Mouse (Mus musculus) left cerebral cortex, postnatal 14 days (tissue): ENCODE measurements around the gene Snx29. TPM values are rescaled to one million over a fixed set of nuclear protein-coding genes. Genes with fewer than 3 reads are reported as not detected.
"Not testable (repeated sequence)": the region's sequence is repeated elsewhere in the genome, so short reads cannot be mapped to it uniquely, and the experiment has no call there.

Experiments used
- DNase-seq, 2 experiments: peaks; one replicate each; pipeline ENCODE4 v3.0.0; 2021 to 2022; ENCODE audit warnings: low spot score in 2 of 2, mixed read lengths in 1 of 2
- intact Hi-C: fragments of 180-260 bp; cut with DNase I; formaldehyde crosslinking; loops from one replicate; pipeline ENCODE4 v1.15.1; 2025
- total RNA-seq, 2 experiments: library from RNA; stranded (reverse); gene quantifications; 2 replicates each; pipeline ENCODE4 v1.2.3; 2021

Snx29 gene
- total RNA-seq, 2 experiments from 2014 or later: 21.5 to 29.5 TPM

DNA sequence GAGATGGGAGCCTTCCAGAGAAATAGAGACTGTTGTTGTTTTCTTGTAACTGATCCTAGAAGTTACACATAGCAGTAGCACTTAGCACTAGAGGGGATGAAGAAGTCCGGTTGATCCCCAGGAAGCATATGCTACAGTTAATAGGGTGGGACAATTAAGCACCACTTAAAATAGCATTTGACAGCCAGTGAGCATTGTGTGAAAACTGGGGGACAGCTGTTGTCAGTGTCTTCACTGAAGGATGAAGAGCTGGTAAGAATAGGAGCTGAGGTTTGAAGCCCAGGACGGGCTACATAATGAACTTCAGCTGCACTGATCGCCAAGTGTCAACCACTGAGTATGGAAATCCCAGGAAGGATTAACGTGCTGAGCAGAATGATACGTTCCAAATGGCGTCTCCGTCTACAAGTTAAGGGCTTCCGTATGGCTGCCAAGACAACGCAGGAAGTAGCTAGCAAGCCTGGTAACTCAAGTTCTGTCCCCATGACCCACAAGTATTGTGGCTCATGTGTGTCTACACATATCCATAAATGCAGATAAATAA, 184.6 kb downstream of the Snx29 start:
- no peak for DNase-seq
- intact Hi-C loops: no loop called here

DNA sequence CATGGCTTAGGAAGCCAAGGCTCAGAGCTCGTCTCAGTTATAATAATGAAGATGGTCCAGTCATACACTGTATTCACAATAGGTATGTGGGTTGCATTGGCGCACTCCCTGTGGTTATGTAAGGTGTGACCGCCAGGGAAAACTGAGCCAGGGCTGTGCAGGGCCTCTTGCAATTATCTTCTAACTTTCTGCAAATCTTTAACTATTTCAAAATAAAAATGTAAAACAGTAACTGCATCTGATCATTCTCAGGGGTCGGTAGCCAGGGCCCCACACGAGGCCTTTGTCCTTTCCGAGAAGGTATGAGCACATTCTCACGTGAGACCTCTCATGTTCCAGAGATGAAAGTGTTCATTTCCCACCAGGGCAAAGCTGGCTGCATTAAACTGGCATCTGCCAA, 185.6 kb downstream of the Snx29 start:
- no peak for DNase-seq
- intact Hi-C loops: no loop called here

DNA sequence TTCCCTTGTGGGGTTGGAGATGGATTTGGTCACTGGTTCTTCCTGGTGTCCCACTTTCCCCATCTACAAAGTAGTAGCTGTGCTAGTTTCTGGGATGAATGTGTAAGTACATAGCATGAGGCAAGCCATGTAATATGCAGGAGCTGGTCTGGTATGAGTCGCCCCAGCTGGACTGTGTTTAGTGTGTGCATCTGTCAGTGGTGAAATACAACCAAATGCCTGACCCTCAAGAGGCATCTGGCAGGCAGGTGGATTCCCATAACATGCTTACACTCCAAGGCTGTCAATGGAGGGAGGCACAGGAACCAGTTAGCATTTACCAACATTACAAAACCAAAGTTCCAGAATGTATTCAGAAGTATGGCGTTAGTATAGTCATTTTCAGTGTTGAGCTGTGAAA, 187.7 kb downstream of the Snx29 start:
- no peak for DNase-seq
- intact Hi-C loops: no loop called here

DNA sequence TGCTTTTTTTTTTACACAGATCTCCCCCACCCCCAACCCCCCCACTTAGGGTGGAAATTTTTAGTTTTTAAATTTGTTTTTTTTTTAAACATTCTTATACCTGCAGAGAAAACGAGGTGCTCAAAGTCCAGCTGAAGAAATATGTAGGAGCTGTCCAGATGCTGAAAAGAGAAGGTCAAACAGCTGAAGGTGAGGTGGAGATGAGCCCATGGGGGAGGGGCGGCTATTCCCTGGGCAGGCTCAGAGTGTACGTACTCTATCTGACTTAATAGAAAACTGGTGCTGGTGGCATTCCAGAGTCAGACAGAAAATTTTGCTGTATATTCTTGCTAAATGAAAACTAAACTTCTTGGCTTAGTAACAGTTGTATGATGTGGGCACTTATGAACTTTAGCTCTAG, 188.1 kb downstream of the Snx29 start:
- no peak for DNase-seq
- intact Hi-C loops: no loop called here

DNA sequence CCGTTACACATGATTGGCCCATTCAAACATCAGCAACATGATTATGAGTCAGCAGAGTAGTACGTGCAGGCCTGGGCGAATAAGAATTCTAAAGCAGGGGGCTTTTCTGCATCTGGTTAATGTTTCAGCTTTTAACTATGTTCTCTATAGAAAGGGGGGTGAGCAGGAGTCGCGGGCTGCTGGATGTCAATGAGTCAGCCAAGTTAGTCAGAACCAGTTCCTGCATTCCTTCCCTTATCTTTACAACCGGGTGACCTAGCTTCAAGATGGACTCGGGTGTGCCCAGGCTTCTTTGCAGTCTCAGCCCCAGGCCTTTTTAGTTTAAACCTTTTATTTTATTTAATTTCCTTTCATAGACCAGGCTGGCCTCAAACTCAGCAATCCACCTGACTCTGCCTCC, 189.0 kb downstream of the Snx29 start:
- intact Hi-C loops, DNase-seq: not testable (repeated sequence)

DNA sequence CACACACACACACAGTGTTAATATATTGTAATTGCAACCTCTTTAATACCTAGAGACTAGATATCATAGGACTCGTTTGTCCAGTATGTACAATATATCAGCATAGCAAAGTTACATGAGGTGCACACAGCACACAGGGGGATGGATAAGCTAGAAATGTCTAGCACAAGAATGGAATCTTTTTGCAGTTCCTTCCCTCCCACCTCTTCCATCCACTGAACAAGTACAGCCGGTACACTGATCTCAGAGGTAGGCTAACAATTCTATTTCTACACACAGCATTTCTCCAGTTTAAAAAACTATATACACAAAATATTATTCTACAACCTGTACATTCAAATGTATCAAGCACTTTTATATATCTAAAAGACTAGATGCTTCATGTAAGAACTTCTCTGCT, 194.0 kb downstream of the Snx29 start:
- no peak for DNase-seq
- intact Hi-C loops: no loop called here

DNA sequence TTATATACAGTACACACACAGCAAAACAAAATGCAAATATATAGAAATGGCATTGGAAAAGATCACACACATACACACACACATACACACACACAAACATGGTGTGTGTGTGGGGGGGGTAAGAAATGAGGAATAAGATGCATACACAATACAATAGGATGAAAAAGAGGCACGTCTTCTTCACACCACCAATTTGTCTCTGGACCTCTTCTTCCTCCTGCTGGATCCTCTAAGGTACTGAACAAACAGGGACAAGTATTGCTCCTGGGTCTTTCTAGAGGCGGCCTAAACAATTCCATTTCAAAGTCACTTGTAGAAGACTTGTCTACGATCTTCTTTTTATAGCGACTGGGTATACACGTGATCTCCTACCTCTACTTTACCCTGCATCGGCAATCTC, 194.7 kb downstream of the Snx29 start:
- no peak for DNase-seq
- intact Hi-C loops: no loop called here

DNA sequence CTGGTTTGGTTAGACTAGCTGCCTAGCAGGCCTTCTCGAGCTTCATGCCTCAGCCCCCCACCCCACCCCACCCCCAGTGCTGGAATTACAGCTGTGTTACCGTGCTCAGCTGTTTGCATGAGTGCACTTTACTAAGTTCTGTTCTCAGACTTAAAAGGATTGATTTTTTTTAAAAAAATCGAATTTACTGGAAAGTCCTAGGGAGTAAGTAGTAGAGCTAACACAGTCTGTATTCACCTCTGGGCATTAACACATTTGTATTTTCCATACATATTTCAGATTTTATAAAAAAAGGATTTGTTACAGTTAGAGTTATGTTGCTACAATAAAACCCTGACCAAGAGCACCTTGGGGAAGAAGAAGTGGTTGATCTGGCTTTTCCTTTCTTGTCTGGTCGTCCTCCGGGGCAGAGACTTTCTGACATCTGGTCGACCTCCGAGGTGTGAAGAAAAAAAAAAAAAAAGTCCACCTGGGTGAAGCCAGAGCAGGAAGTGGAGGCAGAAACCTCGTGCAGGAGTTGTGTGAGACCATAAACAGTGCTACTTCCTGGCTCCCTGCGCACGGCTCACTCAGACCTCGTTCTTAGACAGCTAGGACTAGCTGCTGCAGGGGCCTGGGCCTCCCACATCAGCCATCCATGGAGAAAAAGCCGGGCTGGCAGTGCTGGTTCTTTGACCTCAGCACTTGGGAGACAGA, 196.2 kb downstream of the Snx29 start:
- intact Hi-C loops: no loop called here
- no peak for DNase-seq

DNA sequence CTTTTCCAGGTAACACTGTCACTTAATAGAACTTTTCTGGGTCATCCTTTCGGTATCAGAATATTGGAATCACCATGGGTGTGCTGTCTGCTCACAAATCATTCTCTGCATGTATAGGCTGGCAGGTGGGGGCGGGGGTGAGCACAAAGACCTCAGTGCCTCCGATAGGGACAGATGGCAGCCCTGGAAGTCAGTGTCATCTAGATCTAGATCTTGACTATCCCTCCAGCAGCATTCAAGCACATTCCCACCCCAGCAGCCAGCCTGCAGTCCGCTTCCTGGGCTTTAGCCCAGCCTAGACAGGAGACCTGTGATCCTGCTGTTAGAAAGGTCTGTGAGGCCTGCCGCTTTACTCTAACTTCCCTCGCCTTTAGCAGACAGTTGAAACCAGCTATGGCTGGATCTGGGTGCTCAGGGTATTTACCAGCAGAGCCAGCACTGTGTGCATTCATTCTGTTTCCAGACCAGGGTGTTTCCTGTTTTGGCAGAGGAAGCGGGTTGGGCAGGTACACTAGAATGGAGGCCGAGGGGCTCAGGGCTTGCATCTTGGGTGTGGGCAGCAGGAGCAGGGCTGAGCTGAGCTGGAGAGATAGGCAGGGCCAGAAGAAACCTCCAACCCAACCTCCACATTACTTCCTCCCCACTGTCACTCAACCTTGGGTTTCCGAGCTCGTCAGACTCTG, 203.5 kb downstream of the Snx29 start:
- intact Hi-C loops: no loop called here
- no peak for DNase-seq

DNA sequence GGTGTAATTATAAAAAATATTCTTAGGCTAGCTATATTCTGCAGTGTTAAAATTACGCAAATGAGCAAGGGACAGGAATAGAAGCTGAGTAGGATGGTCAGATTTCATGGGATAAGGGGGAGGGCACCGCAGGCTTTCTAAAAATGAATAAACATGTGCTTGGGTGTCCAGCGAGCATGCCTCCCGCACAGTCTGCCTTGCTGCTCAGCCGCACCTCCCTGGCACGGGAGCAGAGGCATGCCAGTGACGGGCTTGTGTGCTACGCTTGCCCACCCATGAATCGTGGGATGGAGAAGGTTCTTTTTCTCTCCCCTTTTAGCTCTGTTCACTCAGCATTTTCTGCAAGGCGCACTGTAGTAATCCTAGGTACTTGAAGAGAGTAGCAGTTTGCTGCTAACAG, 204.3 kb downstream of the Snx29 start:
- peak; percentile 59 to 77 for DNase-seq
- intact Hi-C loops: no loop called here

DNA sequence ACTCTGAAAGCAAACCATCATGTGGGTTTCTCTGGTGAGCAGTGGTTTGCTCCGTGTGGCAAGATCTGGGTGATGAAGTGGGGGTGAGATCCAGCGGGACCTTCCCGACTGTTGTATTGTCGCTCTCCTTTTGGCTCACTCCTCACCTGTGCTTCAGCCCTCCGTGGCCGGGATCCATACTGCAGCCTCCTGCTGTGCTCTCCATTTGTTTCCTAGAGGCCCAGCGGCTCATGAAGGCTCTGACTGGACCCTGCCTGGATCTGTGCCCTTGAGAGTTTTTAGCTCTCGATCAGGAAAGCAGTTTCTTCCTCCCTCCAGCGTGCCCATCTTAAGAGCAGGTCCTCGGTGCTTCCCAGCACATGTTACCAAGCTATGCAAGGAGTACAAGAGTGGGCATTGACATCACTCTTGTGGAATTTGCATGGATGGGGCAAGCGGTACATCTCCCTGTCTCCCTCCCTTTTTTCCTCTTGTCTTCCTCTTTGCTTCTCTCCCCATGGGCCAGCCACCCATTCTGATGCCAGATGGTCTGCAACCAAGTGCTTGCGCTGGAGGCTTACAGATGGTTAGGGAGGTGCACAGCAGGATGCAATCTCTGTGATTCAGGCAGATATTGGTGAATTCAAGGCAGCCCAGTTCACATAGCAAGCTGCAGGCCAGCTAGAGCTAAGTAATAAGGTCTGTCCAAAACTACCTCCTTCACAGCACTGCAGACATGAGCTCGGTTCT, 207.9 kb downstream of the Snx29 start:
- no peak for DNase-seq

DNA sequence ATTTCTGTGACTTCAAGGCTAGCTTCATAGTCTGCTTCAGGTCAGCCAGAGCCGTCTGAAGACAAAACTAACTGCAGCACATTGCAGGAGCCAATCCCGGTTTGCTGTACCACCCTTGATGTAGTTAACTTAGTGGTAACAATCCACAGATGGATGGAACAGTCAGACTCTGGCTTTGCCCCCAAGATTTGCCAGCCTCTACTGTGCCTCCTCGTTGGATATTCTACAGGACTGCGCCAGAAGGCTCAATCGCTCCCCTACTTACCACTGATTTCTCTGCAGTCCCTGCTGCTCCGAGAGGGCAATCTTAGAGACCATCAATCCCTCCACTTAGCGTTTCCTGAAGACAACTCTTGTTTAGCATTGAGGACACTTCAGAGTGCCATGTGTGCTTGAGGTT, 208.7 kb downstream of the Snx29 start:
- DNase-seq: no peak
- intact Hi-C loops: no loop called here

More for the DNA sequence above, 207.9 kb downstream of the Snx29 start:
- intact Hi-C loops: no loop called here

DNA sequence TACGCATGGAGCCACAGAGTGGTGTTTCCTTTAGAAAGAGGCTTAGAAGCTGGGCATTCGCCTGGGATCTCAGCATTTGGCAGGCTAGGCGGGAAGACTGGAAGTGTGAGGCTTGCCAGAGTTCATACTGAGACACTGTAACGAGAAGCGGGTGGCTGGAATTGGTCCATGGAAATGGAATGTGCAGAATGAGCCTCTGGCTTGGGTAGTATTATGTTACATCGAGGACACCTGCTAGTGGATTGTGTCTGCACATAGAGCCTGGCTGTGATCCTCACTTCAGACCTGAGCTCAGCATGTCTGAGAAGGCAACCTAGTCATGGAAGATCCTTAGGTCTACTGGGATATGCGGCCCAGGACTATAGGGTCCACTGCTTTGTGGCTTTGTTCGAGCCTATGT, 209.9 kb downstream of the Snx29 start:
- peak; percentile 54 to 61 for DNase-seq
- intact Hi-C loops: no loop called here

DNA sequence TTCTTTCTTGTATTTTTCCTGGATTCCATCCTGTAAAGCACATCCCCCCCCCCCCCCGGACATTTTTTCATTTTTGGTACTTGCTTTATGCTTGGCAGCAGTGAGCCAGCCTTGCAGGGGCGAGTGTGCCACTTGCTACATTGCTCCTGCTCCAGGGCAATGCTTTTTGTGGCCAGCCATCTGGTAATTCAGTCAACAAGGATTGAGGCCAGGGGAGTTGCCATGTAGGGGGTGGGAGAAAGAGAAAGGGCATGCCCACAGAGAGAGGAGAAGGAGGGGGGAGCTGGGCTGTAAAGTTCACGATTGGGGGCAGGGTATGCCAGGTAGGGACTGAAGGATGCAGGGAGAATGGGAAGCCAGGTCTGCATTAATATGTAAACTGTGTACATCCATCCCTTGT, 210.7 kb downstream of the Snx29 start:
- intact Hi-C loops: no loop called here
- DNase-seq: no peak

DNA sequence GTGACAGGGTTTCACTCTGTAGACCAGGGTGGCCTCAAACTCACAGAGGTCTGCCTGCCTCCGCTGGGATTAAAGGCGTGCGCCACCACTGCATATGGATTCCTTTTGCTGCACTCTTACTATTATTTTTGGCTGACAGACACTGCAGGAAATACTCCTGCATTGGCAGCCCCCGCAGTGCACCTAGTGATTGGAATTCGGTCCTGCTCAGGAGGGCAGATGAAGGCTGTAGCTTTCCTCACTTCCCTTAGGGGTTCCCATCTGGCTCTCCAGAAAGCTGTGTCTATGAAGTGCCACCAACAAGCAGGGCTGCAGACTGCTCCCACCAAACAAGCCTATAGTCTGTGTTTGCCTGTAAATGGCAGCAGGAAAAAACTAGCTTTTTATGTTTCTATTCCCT, 215.0 kb downstream of the Snx29 start:
- intact Hi-C loops: no loop called here
- no peak for DNase-seq

DNA sequence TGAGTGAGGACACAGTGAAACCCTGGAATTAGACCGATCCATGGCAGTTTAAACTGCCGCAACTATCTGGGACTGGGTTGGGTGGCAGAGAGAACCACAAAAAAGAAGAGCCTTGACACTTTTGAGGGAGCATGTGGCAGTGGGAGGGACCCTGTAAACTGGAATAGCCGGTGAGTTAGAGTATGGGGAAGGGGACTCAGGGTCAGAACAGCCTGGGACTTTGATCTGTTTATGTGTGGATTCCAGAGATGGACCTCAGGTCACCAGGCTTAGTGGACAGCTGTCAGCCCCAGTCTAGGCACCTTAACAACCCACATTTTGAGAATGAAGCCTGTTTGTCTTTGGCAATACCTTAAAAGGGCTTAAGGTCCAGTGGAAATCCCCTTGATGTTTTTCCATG, 215.5 kb downstream of the Snx29 start:
- intact Hi-C loops: no loop called here
- DNase-seq: no peak

DNA sequence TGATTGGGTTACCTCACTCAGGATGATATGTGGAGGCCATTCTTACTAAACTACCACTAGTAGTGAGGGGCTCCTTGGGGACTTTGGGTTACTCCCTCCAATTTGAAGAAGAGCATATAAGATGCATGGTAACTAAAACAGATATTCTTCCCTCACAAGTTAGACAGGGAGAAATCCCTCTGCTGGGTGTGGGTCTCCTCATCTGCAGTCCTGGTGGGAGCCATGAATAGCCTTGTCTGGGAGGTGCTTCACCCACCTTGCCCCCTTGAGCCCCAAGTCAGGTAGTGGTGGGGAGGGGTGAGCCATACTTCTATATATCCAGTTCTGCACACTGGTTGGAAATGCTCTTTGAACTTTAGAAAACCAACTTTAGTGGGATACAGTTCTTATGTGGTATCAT, 218.3 kb downstream of the Snx29 start:
- intact Hi-C loops: no loop called here
- no peak for DNase-seq

DNA sequence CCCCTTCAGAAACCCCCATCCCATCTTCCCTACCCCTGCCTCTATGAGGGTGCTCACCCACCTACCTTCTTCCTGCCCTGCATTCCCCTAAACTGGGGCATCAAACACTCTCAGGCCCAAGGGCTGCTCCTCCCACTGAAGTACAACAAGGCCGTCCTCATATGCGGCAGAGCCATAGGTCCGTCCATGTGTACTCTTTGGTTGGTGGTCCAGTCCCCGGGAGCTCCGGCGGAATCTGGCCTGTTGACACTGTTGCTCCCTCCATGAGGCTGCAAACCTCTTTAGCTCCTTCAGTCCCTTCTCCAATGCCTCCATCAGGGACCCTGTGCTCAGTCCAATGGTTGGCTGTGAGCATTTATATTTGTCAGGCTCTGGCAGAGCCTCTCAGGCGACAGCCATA, 219.1 kb downstream of the Snx29 start:
- intact Hi-C loops: no loop called here
- DNase-seq: no peak

DNA sequence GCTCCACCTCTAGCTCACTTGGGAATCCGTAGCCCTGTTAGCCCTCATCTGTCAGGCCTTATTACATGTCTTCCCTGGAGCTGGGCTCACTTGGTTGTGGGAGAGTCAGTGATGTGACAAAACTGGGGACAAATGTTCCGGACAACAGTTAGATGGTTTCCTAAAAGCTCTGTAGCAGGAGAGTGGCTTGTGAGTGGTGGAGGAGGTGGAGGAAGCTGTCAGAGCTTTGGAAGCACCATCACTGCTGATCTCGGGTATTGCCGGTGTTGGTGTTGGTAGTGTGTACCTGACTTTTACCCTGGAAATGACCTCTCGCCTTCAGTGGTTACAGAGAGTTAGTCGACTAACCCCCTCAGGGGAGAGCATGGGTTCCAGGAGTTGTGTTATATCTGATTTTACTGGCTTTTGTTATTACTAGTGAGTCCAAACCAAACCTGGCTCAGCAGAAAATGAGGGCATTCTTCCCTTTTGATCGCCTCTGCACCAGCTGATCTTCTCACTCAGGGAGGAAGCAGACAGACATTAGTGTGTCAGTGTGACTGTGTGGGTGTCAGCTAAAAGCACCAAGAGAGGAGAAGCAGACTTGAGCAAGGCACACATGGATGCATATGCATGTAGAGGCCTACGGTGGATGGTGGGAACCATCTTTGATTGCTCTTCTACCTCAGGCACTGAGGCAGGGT, 227.5 kb downstream of the Snx29 start:
- intact Hi-C loops: no loop called here
- peak; percentile 23 to 37 for DNase-seq

DNA sequence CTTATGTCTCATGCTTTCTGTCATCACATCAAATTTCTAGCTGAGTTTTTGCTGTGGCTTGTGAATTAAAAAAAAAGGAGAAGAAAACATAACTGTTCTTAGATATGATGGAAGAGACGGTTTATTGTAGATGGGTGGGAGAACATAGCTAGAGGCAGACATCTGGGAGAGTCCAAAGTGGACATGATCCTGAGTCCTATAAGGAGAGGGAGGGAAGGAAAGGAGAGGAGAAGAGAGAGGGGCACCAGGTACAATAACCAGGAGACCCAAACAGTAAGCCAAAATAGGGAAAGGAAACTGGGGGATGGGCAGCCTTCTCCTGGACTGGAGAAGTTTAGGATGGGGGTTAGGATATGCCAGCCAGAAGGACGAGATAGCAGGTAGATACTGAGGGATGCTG, 239.0 kb downstream of the Snx29 start:
- intact Hi-C loops: no loop called here
- no peak for DNase-seq
